Mouse (Mus musculus) neural tube, embryonic 13.5 days (tissue): ENCODE data around the gene Meiob. TPM values are rescaled to one million over a fixed set of nuclear protein-coding genes. Genes with fewer than 3 reads are reported as not detected.

Source experiments
- ATAC-seq: fragments of 200-750 bp; cut with Nextera tagmentation; 2 replicates; pipeline ENCODE4 v1.8.0; 2017; ENCODE audit warnings: low read depth, mild to moderate bottlenecking, moderate TSS enrichment, moderate library complexity
- H3K27ac ChIP-seq: fragments of 300-500 bp; sonication (generic); replicated peaks from 2 replicates; pipeline ENCODE4 v1.5.1; 2015; ENCODE audit warnings: moderate library complexity, mild to moderate bottlenecking, inconsistent platforms
- H3K27me3 ChIP-seq: fragments of 300-500 bp; sonication (generic); 2 replicates; pipeline ENCODE4 v1.6.1; 2015; ENCODE audit warnings: mild to moderate bottlenecking, inconsistent platforms
- H3K36me3 ChIP-seq: fragments of 300-500 bp; sonication (generic); 2 replicates; pipeline ENCODE4 v1.6.1; 2015; ENCODE audit warnings: mild to moderate bottlenecking, inconsistent platforms
- H3K4me1 ChIP-seq: fragments of 300-500 bp; sonication (generic); replicated peaks from 2 replicates; pipeline ENCODE4 v1.6.1; 2015; ENCODE audit warnings: inconsistent platforms
- H3K4me2 ChIP-seq: fragments of 300-500 bp; sonication (generic); 2 replicates; pipeline ENCODE4 v1.6.1; 2015; ENCODE audit warnings: inconsistent platforms, mild to moderate bottlenecking, moderate library complexity
- H3K4me3 ChIP-seq: fragments of 300-500 bp; sonication (generic); 2 replicates; pipeline ENCODE4 v1.5.1; 2015; ENCODE audit warnings: mild to moderate bottlenecking, inconsistent platforms
- H3K9ac ChIP-seq: fragments of 300-500 bp; sonication (generic); 2 replicates; pipeline ENCODE4 v1.6.1; 2015; ENCODE audit warnings: moderate library complexity, mild to moderate bottlenecking, inconsistent platforms
- H3K9me3 ChIP-seq: fragments of 300-500 bp; sonication (generic); 2 replicates; pipeline ENCODE4 v1.6.1; 2016; ENCODE audit warnings: inconsistent platforms
- WGBS: fragments of 180-500 bp; shearing (Covaris S2); methylation state at CpG from one replicate; pipeline ENCODE4 v1.1.7; 2015; 5-methylcytosine and 5-hydroxymethylcytosine counted together
- polyA plus RNA-seq: library from polyadenylated mRNA; unstranded; fragments of >200 nt; fragmentation: Nextera tagmentation; extraction: Ambion mirVana; gene quantifications from 2 replicates; pipeline ENCODE4 v1.2.1, GENCODE M21; 2015

The Meiob gene
- polyA plus RNA-seq, 1 experiment from 2014 or later: not detected

GRCm38 (mm10) chr17:24856589-24856988 is 52.5 kb downstream of the Meiob start:
- Histone ChIP-seq H3K27me3 (peaks cover 3% of the 10 kb centered on the region; the same call in 1 of the 2 replicates), H3K9me3 (no peaks in the 10 kb centered on the region), H3K36me3 (peaks cover 66% of the 10 kb centered on the region), H3K27ac (no peak overlapping the region), H3K4me2 (no peak overlapping the region), H3K4me1 (peaks cover 3% of the 10 kb centered on the region), H3K4me3 (no peak overlapping the region), H3K9ac (no peak overlapping the region)
- no peak for ATAC-seq
- 92% methylated on average over 13 of the region's 13 CpGs for WGBS

GRCm38 (mm10) chr17:24857831-24858470 is 53.9 kb downstream of the Meiob start:
- Histone ChIP-seq H3K27ac (no peak overlapping the region), H3K36me3 (peaks cover 75% of the 10 kb centered on the region), H3K4me1 (no peaks in the 10 kb centered on the region), H3K9ac (no peak overlapping the region), H3K4me2 (no peak overlapping the region), H3K9me3 (no peaks in the 10 kb centered on the region), H3K27me3 (no peaks in the 10 kb centered on the region), H3K4me3 (no peak overlapping the region)
- ATAC-seq: no peak
- whole genome bisulfite sequencing: 87% methylated on average over 8 of the region's 8 CpGs

- H3K27ac ChIP-seq: no peak overlapping the region
- no peak for ATAC-seq
- no peak overlapping the region for H3K4me2 ChIP-seq
- H3K9me3 ChIP-seq: no peaks in the 10 kb centered on the region
- 84% methylated on average over 6 of the region's 6 CpGs for WGBS
- no peaks in the 10 kb centered on the region for H3K4me1 ChIP-seq
- H3K4me3 ChIP-seq: no peak overlapping the region
- H3K9ac ChIP-seq: no peak overlapping the region
- no peaks in the 10 kb centered on the region for H3K27me3 ChIP-seq
- peaks cover 73% of the 10 kb centered on the region for H3K36me3 ChIP-seq
These were observed 54.9 kb downstream of the Meiob start for GRCm38 (mm10) chr17:24858967-24859366.

GRCm38 (mm10) chr17:24860076-24860475 is 56.0 kb downstream of the Meiob start:
- no peaks in the 10 kb centered on the region for H3K27me3 ChIP-seq
- no peak overlapping the region for H3K4me2 ChIP-seq
- H3K9me3 ChIP-seq: no peaks in the 10 kb centered on the region
- H3K4me1 ChIP-seq: no peaks in the 10 kb centered on the region
- ATAC-seq: no peak
- H3K36me3 ChIP-seq: peaks cover 71% of the 10 kb centered on the region
- H3K9ac ChIP-seq: no peak overlapping the region
- 93% methylated on average over 8 of the region's 8 CpGs for WGBS
- no peak overlapping the region for H3K27ac ChIP-seq
- no peak overlapping the region for H3K4me3 ChIP-seq

- no peak overlapping the region for H3K9ac ChIP-seq
- H3K4me2 ChIP-seq: no peak overlapping the region
- no peak overlapping the region for H3K4me3 ChIP-seq
- H3K27me3 ChIP-seq: no peaks in the 10 kb centered on the region
- peaks cover 71% of the 10 kb centered on the region for H3K36me3 ChIP-seq
- 93% methylated on average over 3 of the region's 3 CpGs for WGBS
- H3K4me1 ChIP-seq: no peaks in the 10 kb centered on the region
- no peak overlapping the region for H3K27ac ChIP-seq
- H3K9me3 ChIP-seq: no peaks in the 10 kb centered on the region
- ATAC-seq: no peak
These were observed 57.7 kb downstream of the Meiob start for GRCm38 (mm10) chr17:24861785-24862184.

- no peaks in the 10 kb centered on the region for H3K4me1 ChIP-seq
- no peak within 1 kb of the TSS for H3K9ac ChIP-seq
These were observed 61.7 kb downstream of the Meiob start, which contains the start of gene Igfals for GRCm38 (mm10) chr17:24865776-24866175. Gene Igfals, plus strand, starts transcription at chr17:24865997.

GRCm38 (mm10) chr17:24867914-24868313 is 63.8 kb downstream of the Meiob start:
- Histone ChIP-seq H3K36me3 (peaks cover 33% of the 10 kb centered on the region), H3K27ac (no peak overlapping the region), H3K4me3 (no peak overlapping the region), H3K27me3 (no peaks in the 10 kb centered on the region), H3K9ac (no peak overlapping the region), H3K9me3 (no peaks in the 10 kb centered on the region), H3K4me1 (no peaks in the 10 kb centered on the region), H3K4me2 (no peak overlapping the region)
- 95% methylated on average over 10 of the region's 10 CpGs for WGBS
- ATAC-seq: no peak

More at GRCm38 (mm10) chr17:24865776-24866175, 61.7 kb downstream of the Meiob start, which contains the start of gene Igfals:
- Histone ChIP-seq H3K9me3 (no peaks in the 10 kb centered on the region), H3K4me3 (no peak within 1 kb of the TSS), H3K27ac (no peak within 1 kb of the TSS), H3K27me3 (no peaks in the 10 kb centered on the region), H3K36me3 (peaks cover 54% of the 10 kb centered on the region), H3K4me2 (no peak within 1 kb of the TSS)
- ATAC-seq: no peak
- WGBS: 91% methylated on average over 8 of the region's 8 CpGs

- no peaks in the 10 kb centered on the region for H3K4me1 ChIP-seq
- H3K36me3 ChIP-seq: no peaks in the 10 kb centered on the region
- H3K9me3 ChIP-seq: no peaks in the 10 kb centered on the region
- no peaks in the 10 kb centered on the region for H3K27me3 ChIP-seq
- WGBS: 56% methylated on average over 4 of the region's 4 CpGs
- H3K4me3 ChIP-seq: no peak overlapping the region
- no peak overlapping the region for H3K27ac ChIP-seq
- ATAC-seq: no peak
- H3K9ac ChIP-seq: no peak overlapping the region
- H3K4me2 ChIP-seq: no peak overlapping the region
These were observed 69.8 kb downstream of the Meiob start for GRCm38 (mm10) chr17:24873695-24874404.

GRCm38 (mm10) chr17:24874405-24874745 is 70.3 kb downstream of the Meiob start:
- 41% methylated on average over 1 of the region's 1 CpGs for WGBS
- H3K4me3 ChIP-seq: no peak overlapping the region
- H3K27ac ChIP-seq: no peak overlapping the region
- H3K4me2 ChIP-seq: no peak overlapping the region
- H3K9me3 ChIP-seq: no peaks in the 10 kb centered on the region
- no peaks in the 10 kb centered on the region for H3K36me3 ChIP-seq
- no peak for ATAC-seq
- no peaks in the 10 kb centered on the region for H3K4me1 ChIP-seq
- no peak overlapping the region for H3K9ac ChIP-seq
- H3K27me3 ChIP-seq: no peaks in the 10 kb centered on the region

- H3K4me3 ChIP-seq: no peak overlapping the region
- no peaks in the 10 kb centered on the region for H3K27me3 ChIP-seq
- no peak for ATAC-seq
- WGBS: 83% methylated on average over 8 of the region's 8 CpGs
- no peaks in the 10 kb centered on the region for H3K9me3 ChIP-seq
- no peak overlapping the region for H3K9ac ChIP-seq
- H3K4me1 ChIP-seq: no peaks in the 10 kb centered on the region
- H3K27ac ChIP-seq: no peak overlapping the region
- H3K4me2 ChIP-seq: no peak overlapping the region
- H3K36me3 ChIP-seq: no peaks in the 10 kb centered on the region
These were observed 70.9 kb downstream of the Meiob start for GRCm38 (mm10) chr17:24874989-24875388.

- Histone ChIP-seq H3K4me3 (no peak overlapping the region), H3K27ac (no peak overlapping the region), H3K9ac (0 out of 2 replicates have a peak overlapping the region, but pooled peaks have one; percentile 26), H3K4me2 (no peak overlapping the region), H3K9me3 (no peaks in the 10 kb centered on the region), H3K27me3 (no peaks in the 10 kb centered on the region), H3K4me1 (no peaks in the 10 kb centered on the region; the same call in 1 of the 2 replicates), H3K36me3 (peaks cover 1% of the 10 kb centered on the region)
- no peak for ATAC-seq
- WGBS: 66% methylated on average over 10 of the region's 10 CpGs
These were observed 73.4 kb downstream of the Meiob start for GRCm38 (mm10) chr17:24877336-24878116.

- ATAC-seq: no peak
- Histone ChIP-seq H3K9me3 (no peaks in the 10 kb centered on the region), H3K9ac (0 out of 2 replicates have a peak overlapping the region, but pooled peaks have one; percentile 26), H3K4me1 (no peaks in the 10 kb centered on the region; the same call in 1 of the 2 replicates), H3K4me3 (no peak overlapping the region), H3K27ac (no peak overlapping the region), H3K36me3 (peaks cover 6% of the 10 kb centered on the region), H3K27me3 (no peaks in the 10 kb centered on the region), H3K4me2 (no peak overlapping the region)
- WGBS: 42% methylated on average over 5 of the region's 5 CpGs
These were observed 74.0 kb downstream of the Meiob start for GRCm38 (mm10) chr17:24878117-24878397.
